In genomic region chr2:91361068-91361528, GRCm38 (mm10) we compare ENCODE assay signal across 8 mouse cellular contexts.
A peak's percentile ranks its signal among the peaks of the same experiment; 100 is the strongest.
DNase-seq lines count a peak whose midpoint lies in the region; ATAC-seq and TF ChIP-seq lines count a peak whose summit lies in the region.

No protein-coding gene starts in this region.

- H3K9me3 ChIP-seq in hindbrain, embryonic 14.5 days (ENCODE audit: control insufficient read depth, low read length) = no peaks in the 10 kb centered on the region
- no peaks in the 10 kb centered on the region for H3K9me3 ChIP-seq in hindbrain, embryonic 12.5 days (replicated peaks)
- no peaks in the 10 kb centered on the region for H3K9me3 ChIP-seq in lung, embryonic 14.5 days (ENCODE audit: low read depth, low read length)
- H3K9me3 ChIP-seq in hindbrain, embryonic 11.5 days (ENCODE audit: control insufficient read depth, low read length) = no peaks in the 10 kb centered on the region

- intact Hi-C loops in left cerebral cortex, postnatal 4 days (cut with DNase I) = no loop called here

- no peaks in the 10 kb centered on the region for H3K36me3 ChIP-seq in hindbrain, embryonic 14.5 days (replicated peaks; ENCODE audit: control insufficient read depth, insufficient read depth)
- no peaks in the 10 kb centered on the region for H3K36me3 ChIP-seq in hindbrain, embryonic 12.5 days
- H3K36me3 ChIP-seq in lung, embryonic 14.5 days (ENCODE audit: insufficient read depth) = no peaks in the 10 kb centered on the region
- no peaks in the 10 kb centered on the region for H3K36me3 ChIP-seq in hindbrain, embryonic 11.5 days (ENCODE audit: control insufficient read depth, insufficient read depth, low read length)

- peak overlapping the region; percentile 9; the same call in 1 of the 2 replicates for H3K27ac ChIP-seq in hindbrain, embryonic 14.5 days
- H3K27ac ChIP-seq in hindbrain, embryonic 12.5 days = no peak overlapping the region
- H3K27ac ChIP-seq in lung, embryonic 14.5 days (ENCODE audit: low read depth) = peak overlapping the region; percentile 60
- H3K27ac ChIP-seq in hindbrain, embryonic 11.5 days (ENCODE audit: low read depth, low read length) = no peak overlapping the region

- no peak overlapping the region for H3K9ac ChIP-seq in hindbrain, embryonic 14.5 days
- no peak overlapping the region for H3K9ac ChIP-seq in hindbrain, embryonic 12.5 days
- H3K9ac ChIP-seq in lung, embryonic 14.5 days = no peak overlapping the region
- H3K9ac ChIP-seq in hindbrain, embryonic 11.5 days (ENCODE audit: low read depth, low read length) = no peak overlapping the region

- DNase-seq in hindbrain, embryonic 14.5 days (ENCODE audit: low spot score) = no peak
- peak; percentile 55 for DNase-seq in MEL-GATA-1-ER (ENCODE audit: extremely low read depth, low read depth)
- peak; percentile 69 for DNase-seq in gastrocnemius, postnatal 25 days
- DNase-seq in lung, embryonic 14.5 days = peak; percentile 74
- DNase-seq in left cerebral cortex, postnatal 4 days = no peak
- no peak for DNase-seq in left cerebral cortex, adult 11 months (ENCODE audit: low spot score)
- DNase-seq in hindbrain, embryonic 11.5 days (ENCODE audit: low spot score) = no peak

- H3K27me3 ChIP-seq in hindbrain, embryonic 14.5 days (ENCODE audit: control insufficient read depth, insufficient read depth, low read length) = no peaks in the 10 kb centered on the region
- H3K27me3 ChIP-seq in hindbrain, embryonic 12.5 days = no peaks in the 10 kb centered on the region
- no peaks in the 10 kb centered on the region for H3K27me3 ChIP-seq in lung, embryonic 14.5 days (ENCODE audit: insufficient read depth, low read length)
- no peaks in the 10 kb centered on the region for H3K27me3 ChIP-seq in hindbrain, embryonic 11.5 days (ENCODE audit: control insufficient read depth, insufficient read depth, low read length)

- ATAC-seq in hindbrain, embryonic 14.5 days (ENCODE audit: low FRiP score) = no peak
- no peak for ATAC-seq in hindbrain, embryonic 12.5 days (ENCODE audit: low FRiP score)
- ATAC-seq in lung, embryonic 14.5 days (ENCODE audit: insufficient read depth) = peak; percentile 69
- no peak for ATAC-seq in hindbrain, embryonic 11.5 days (ENCODE audit: low FRiP score)

- WGBS in hindbrain, embryonic 14.5 days = 46% methylated on average over 4 of the region's 4 CpGs
- 45% methylated on average over 4 of the region's 4 CpGs for WGBS in hindbrain, embryonic 12.5 days
- WGBS in lung, embryonic 14.5 days = 11% methylated on average over 4 of the region's 4 CpGs
- WGBS in hindbrain, embryonic 11.5 days = 38% methylated on average over 4 of the region's 4 CpGs

- TF ChIP-seq CTCF in lung, embryonic 14.5 days (IDR thresholded peaks at IDR 0.05; ENCODE audit: low read depth) = no peak

- peaks cover 7% of the 10 kb centered on the region; the same call in 1 of the 2 replicates for H3K4me1 ChIP-seq in hindbrain, embryonic 14.5 days (replicated peaks; ENCODE audit: control insufficient read depth, insufficient read depth, low read length)
- H3K4me1 ChIP-seq in hindbrain, embryonic 12.5 days = peaks cover 2% of the 10 kb centered on the region; the same call in 1 of the 2 replicates
- H3K4me1 ChIP-seq in lung, embryonic 14.5 days (ENCODE audit: insufficient read depth) = no peaks in the 10 kb centered on the region
- no peaks in the 10 kb centered on the region for H3K4me1 ChIP-seq in hindbrain, embryonic 11.5 days (replicated peaks; ENCODE audit: control insufficient read depth, insufficient read depth, low read length)

- H3K4me2 ChIP-seq in hindbrain, embryonic 14.5 days (replicated peaks) = no peak overlapping the region
- H3K4me2 ChIP-seq in hindbrain, embryonic 12.5 days (replicated peaks) = no peak overlapping the region
- H3K4me2 ChIP-seq in lung, embryonic 14.5 days = peak overlapping the region; percentile 33
- no peak overlapping the region for H3K4me2 ChIP-seq in hindbrain, embryonic 11.5 days (replicated peaks; ENCODE audit: low read depth, low read length)

- no peak overlapping the region for H3K4me3 ChIP-seq in hindbrain, embryonic 14.5 days (replicated peaks; ENCODE audit: low read length)
- no peak overlapping the region for H3K4me3 ChIP-seq in hindbrain, embryonic 12.5 days
- no peak overlapping the region for H3K4me3 ChIP-seq in lung, embryonic 14.5 days (ENCODE audit: low read depth, low read length)
- no peak overlapping the region for H3K4me3 ChIP-seq in hindbrain, embryonic 11.5 days (ENCODE audit: low read depth, low read length)

Comparison
In these comparisons a context has a peak if more than half of its experiments do, and no peak if none do; other contexts are left out.
1. H3K27ac ChIP-seq: peak in hindbrain, embryonic 14.5 days (single experiment) and lung, embryonic 14.5 days (single experiment); none in hindbrain, embryonic 12.5 days (single experiment) and hindbrain, embryonic 11.5 days (single experiment).
2. DNase-seq: peak in MEL-GATA-1-ER (single experiment), gastrocnemius, postnatal 25 days (single experiment) and lung, embryonic 14.5 days (single experiment); none in hindbrain, embryonic 14.5 days (single experiment), left cerebral cortex, postnatal 4 days (single experiment), left cerebral cortex, adult 11 months (single experiment) and hindbrain, embryonic 11.5 days (single experiment).